Mouse (Mus musculus) heart, embryonic 15.5 days (tissue): ENCODE results near the gene Cep89. TPM values are rescaled to one million over a fixed set of nuclear protein-coding genes. Genes with fewer than 3 reads are reported as not detected.

Experiments used
- ATAC-seq: fragments of 200-750 bp; cut with Nextera tagmentation; replicated peaks from 2 replicates; pipeline ENCODE4 v1.8.0; 2017; ENCODE audit warnings: low read depth, moderate TSS enrichment; ENCODE audit not compliant: insufficient number of reproducible peaks, insufficient read depth, low FRiP score
- H3K27ac ChIP-seq: fragments of 300-500 bp; sonication (generic); 2 replicates; pipeline ENCODE4 v1.5.1; 2015; ENCODE audit warnings: mild to moderate bottlenecking, inconsistent platforms
- H3K27me3 ChIP-seq: fragments of 300-500 bp; sonication (generic); 2 replicates; pipeline ENCODE4 v1.6.1; 2015; ENCODE audit warnings: inconsistent platforms
- H3K36me3 ChIP-seq: fragments of 300-500 bp; sonication (generic); 2 replicates; pipeline ENCODE4 v1.6.1; 2015; ENCODE audit warnings: mild to moderate bottlenecking, inconsistent platforms
- H3K4me1 ChIP-seq: fragments of 300-500 bp; sonication (generic); replicated peaks from 2 replicates; pipeline ENCODE4 v1.6.1; 2015; ENCODE audit warnings: inconsistent platforms
- H3K4me2 ChIP-seq: fragments of 300-500 bp; sonication (generic); 2 replicates; pipeline ENCODE4 v1.6.1; 2015; ENCODE audit warnings: inconsistent platforms, mild to moderate bottlenecking, moderate library complexity
- H3K4me3 ChIP-seq: fragments of 300-500 bp; sonication (generic); 2 replicates; pipeline ENCODE4 v1.5.1; 2015; ENCODE audit warnings: mild to moderate bottlenecking, inconsistent platforms
- H3K9ac ChIP-seq: fragments of 300-500 bp; sonication (generic); 2 replicates; pipeline ENCODE4 v1.6.1; 2015; ENCODE audit warnings: mild to moderate bottlenecking, inconsistent platforms
- H3K9me3 ChIP-seq: fragments of 300-500 bp; sonication (generic); replicated peaks from 2 replicates; pipeline ENCODE4 v1.6.1; 2016; ENCODE audit warnings: inconsistent platforms
- WGBS: fragments of 180-500 bp; shearing (Covaris S2); methylation state at CpG from one replicate; pipeline ENCODE4 v1.1.7; 2015; ENCODE audit warnings: mixed read lengths; 5-methylcytosine and 5-hydroxymethylcytosine counted together
- polyA plus RNA-seq: library from polyadenylated mRNA; unstranded; fragments of >200 nt; fragmentation: Nextera tagmentation; extraction: Ambion mirVana; gene quantifications from 2 replicates; pipeline ENCODE4 v1.2.1, GENCODE M21; 2015

The Cep89 gene
- polyA plus RNA-seq, 1 experiment from 2014 or later: 36.9 TPM

DNA sequence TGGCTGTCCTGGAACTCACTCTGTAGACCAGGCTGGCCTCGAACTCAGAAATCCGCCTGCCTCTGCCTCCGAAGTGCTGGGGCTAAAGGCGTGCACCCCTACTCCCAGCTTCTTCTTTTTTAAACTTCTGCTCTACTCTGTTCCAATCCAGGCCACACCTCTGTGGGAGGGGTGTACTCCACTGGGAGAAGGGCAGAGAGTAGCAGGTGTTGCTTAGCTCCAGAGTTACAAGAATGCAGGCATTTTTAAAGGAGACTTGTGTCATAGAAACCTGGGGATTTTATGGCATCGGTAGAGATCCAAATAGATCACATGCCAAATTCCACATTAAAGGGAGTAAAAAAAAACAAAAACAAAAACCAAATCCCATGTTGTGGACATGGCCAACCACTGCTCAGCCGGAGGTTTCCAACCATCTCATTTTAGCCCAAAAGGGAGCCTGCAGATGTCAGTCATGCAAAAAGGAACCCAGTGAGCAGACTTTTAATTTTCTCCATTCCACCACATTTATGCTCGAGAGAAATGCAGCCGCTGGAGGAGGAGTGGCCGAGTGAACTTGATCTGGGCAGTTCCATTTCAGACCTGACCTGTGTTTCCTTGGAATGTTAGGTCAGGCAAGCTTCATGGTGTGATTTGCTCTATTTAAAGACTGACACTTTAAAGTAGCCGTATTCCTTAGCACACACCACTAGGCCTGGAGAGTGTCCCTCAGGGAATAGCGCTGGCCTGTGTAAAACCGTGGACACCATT lies 31.5 kb upstream of the Cep89 start:
- Histone ChIP-seq H3K4me3 (no peak overlapping the region), H3K36me3 (no peaks in the 10 kb centered on the region), H3K27ac (no peak overlapping the region), H3K27me3 (no peaks in the 10 kb centered on the region), H3K4me1 (peaks cover 19% of the 10 kb centered on the region), H3K9me3 (0 out of 2 replicates have a peak, but pooled peaks cover 5% of the 10 kb centered on the region), H3K9ac (no peak overlapping the region), H3K4me2 (no peak overlapping the region)
- WGBS: 59% methylated on average over 12 of the region's 12 CpGs
- ATAC-seq: no peak

DNA sequence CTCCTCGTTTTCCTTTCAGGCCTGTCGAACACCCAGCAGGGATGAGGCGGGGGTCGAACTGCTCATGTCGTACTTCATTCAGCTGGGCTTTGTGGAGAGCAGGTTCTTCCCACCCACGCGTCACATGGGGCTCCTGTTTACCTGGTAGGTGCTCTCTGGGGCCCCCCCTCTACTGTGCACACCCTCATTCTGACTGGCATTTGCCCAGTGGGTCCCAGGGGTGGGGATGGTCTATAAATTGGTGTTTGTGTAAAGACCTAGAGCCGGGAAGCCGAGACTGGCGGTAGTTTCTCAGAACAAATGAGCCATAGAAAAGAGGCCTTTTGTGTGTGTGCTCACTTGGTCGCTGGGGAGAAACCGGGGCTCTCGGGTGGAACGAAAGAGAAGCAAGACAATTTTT lies 25.7 kb upstream of the Cep89 start:
- no peak for ATAC-seq
- Histone ChIP-seq H3K9me3 (0 out of 2 replicates have a peak, but pooled peaks cover 5% of the 10 kb centered on the region), H3K4me1 (peaks cover 8% of the 10 kb centered on the region; the same call in 1 of the 2 replicates), H3K4me2 (no peak overlapping the region), H3K27me3 (no peaks in the 10 kb centered on the region), H3K9ac (no peak overlapping the region), H3K36me3 (no peaks in the 10 kb centered on the region), H3K4me3 (no peak overlapping the region), H3K27ac (no peak overlapping the region)
- 77% methylated on average over 14 of the region's 14 CpGs for WGBS

DNA sequence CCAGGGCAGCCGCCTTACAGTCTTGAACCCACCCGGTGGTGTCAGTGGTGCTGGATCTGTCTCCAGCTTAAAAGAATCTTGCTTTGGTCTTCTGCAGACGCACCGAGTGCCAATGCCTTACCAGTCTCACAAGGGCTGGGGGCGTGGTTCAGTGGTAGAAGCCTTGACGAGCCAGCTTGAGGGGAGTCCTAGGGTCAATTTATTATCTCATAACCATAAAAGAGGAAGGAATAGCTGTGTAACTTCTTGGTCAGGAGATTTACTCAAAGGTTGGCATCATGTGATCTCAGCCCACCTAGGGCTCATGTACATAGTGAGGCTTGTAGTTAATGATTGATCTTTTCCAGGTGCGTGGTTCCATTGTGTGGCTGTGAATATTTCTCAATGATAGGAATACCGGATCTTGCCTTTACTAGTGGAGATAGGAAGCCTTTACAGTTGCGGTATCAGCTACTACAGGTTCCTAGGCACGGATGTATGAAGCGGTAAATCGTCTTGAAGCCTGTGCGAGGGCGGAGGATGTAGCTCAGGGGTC lies 24.3 kb upstream of the Cep89 start:
- ATAC-seq: no peak
- H3K9me3 ChIP-seq: 0 out of 2 replicates have a peak, but pooled peaks cover 5% of the 10 kb centered on the region
- no peak overlapping the region for H3K4me3 ChIP-seq
- no peak overlapping the region for H3K27ac ChIP-seq
- peaks cover 10% of the 10 kb centered on the region; the same call in 1 of the 2 replicates for H3K4me1 ChIP-seq
- H3K9ac ChIP-seq: no peak overlapping the region
- WGBS: 80% methylated on average over 14 of the region's 14 CpGs
- H3K36me3 ChIP-seq: no peaks in the 10 kb centered on the region
- H3K27me3 ChIP-seq: no peaks in the 10 kb centered on the region
- H3K4me2 ChIP-seq: no peak overlapping the region

DNA sequence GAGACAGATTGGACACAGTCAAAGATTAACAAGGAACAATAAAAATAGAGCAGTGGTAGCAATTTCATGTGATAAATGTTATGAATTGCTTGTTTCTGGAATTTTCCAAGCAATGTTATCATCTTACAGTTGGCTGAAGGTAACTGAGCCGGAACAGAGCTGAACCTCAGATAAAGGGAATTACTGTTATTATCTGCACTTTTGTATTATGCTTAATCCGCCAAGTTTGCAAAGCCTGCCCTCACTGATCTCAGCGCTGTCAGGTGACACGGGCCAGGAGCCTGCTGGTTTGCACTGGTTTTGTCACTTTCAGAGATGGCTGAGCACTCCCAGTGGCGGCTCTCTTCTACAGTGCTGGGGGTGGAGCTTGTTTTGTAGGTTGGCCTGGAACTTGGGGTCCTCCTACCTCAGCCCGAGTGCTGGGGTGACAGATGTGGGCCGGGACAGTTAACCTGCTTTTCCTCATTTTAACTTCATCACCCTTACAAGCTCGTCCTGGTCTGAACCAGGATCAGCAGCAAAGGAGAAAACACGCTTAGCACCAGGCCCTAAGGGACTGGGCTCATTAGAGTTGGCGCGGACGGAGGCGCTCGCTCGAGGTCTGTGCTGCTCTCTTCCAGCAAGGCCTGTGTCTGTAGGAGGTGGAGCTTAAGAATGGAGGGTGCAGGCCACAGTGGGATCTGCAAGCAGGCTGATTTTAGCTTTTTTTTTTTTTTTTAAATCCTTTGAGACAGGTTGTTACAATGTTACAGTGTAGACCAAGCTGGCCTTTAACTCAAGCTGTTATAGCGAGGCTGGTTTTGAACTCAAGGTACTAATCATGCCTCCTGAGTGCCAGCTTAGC lies 23.5 kb upstream of the Cep89 start:
- Histone ChIP-seq H3K9me3 (0 out of 2 replicates have a peak, but pooled peaks cover 5% of the 10 kb centered on the region), H3K27ac (no peak overlapping the region), H3K36me3 (no peaks in the 10 kb centered on the region), H3K9ac (no peak overlapping the region), H3K4me1 (peaks cover 10% of the 10 kb centered on the region; the same call in 1 of the 2 replicates), H3K4me2 (0 out of 2 replicates have a peak overlapping the region, but pooled peaks have one; percentile 13), H3K27me3 (no peaks in the 10 kb centered on the region), H3K4me3 (no peak overlapping the region)
- peak; percentile 60; the same call in 1 of the 2 replicates for ATAC-seq
- WGBS: 49% methylated on average over 16 of the region's 16 CpGs

DNA sequence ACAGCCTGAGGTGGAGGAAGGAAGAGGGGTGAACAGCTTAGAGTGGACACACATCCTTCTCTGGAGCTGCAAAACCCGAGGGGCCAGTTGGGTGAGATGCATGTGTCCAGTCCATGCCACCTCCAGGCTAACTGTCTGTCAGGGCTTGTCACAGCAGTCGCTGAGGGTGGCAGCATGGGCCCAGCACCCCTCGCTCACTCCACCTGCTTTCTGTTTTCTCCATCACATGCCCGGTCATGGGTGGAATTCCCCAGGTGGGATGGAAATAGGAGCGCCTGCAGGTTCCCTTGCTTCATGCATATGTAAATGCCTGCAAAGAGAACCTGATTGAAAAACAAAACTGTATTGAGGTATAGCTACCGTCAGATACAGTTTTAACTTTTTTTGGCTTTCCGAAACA lies 22.6 kb upstream of the Cep89 start:
- no peak for ATAC-seq
- H3K9me3 ChIP-seq: no peaks in the 10 kb centered on the region
- H3K27me3 ChIP-seq: no peaks in the 10 kb centered on the region
- H3K4me3 ChIP-seq: no peak overlapping the region
- H3K4me2 ChIP-seq: no peak overlapping the region
- no peak overlapping the region for H3K27ac ChIP-seq
- H3K4me1 ChIP-seq: peaks cover 13% of the 10 kb centered on the region
- no peak overlapping the region for H3K9ac ChIP-seq
- H3K36me3 ChIP-seq: no peaks in the 10 kb centered on the region
- 86% methylated on average over 7 of the region's 7 CpGs for WGBS

- H3K36me3 ChIP-seq: no peaks in the 10 kb centered on the region
- ATAC-seq: no peak
- no peak overlapping the region for H3K27ac ChIP-seq
- H3K9me3 ChIP-seq: no peaks in the 10 kb centered on the region
- WGBS: 81% methylated on average over 9 of the region's 9 CpGs
- no peak overlapping the region for H3K4me2 ChIP-seq
- no peak overlapping the region for H3K9ac ChIP-seq
- H3K4me1 ChIP-seq: peaks cover 28% of the 10 kb centered on the region
- H3K4me3 ChIP-seq: no peak overlapping the region
- H3K27me3 ChIP-seq: no peaks in the 10 kb centered on the region
Observed at GRCm38 (mm10) chr7:35376623-35377022, 20.2 kb upstream of the Cep89 start.

- Histone ChIP-seq H3K27me3 (no peaks in the 10 kb centered on the region), H3K4me3 (0 out of 2 replicates have a peak overlapping the region, but pooled peaks have one; percentile 3), H3K9me3 (no peaks in the 10 kb centered on the region), H3K36me3 (no peaks in the 10 kb centered on the region), H3K4me2 (peak overlapping the region; percentile 42), H3K4me1 (peaks cover 20% of the 10 kb centered on the region), H3K9ac (no peak overlapping the region), H3K27ac (peak overlapping the region; percentile 75)
- peak; percentile 25; the same call in 1 of the 2 replicates for ATAC-seq
- WGBS: 26% methylated on average over 16 of the region's 16 CpGs
Observed at GRCm38 (mm10) chr7:35379492-35380119, 17.2 kb upstream of the Cep89 start.

DNA sequence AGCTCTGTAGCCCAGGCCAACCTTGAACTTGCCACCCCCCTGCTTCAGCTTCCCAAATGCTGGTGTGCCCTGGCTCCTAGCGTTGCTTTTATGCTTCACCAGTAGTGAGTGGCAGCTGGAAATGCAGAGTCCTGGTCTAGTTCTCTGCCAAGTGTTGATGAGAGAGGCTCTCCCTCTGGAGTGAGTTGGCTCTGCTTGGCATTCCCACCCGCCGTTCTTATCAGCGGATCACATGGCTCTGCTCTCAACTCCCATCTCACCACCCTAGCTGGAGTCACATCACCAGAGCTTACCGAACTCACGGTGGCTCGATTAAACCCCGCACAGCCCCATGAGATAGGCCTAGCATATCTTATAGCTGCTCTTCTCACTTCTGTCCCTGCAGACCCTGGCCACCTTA lies 16.5 kb upstream of the Cep89 start:
- no peak overlapping the region for H3K4me3 ChIP-seq
- no peaks in the 10 kb centered on the region for H3K27me3 ChIP-seq
- no peaks in the 10 kb centered on the region for H3K36me3 ChIP-seq
- H3K9ac ChIP-seq: no peak overlapping the region
- no peak overlapping the region for H3K4me2 ChIP-seq
- peak; percentile 75 for ATAC-seq
- WGBS: 30% methylated on average over 8 of the region's 8 CpGs
- no peaks in the 10 kb centered on the region for H3K9me3 ChIP-seq
- peaks cover 20% of the 10 kb centered on the region for H3K4me1 ChIP-seq
- peak overlapping the region; percentile 75 for H3K27ac ChIP-seq

DNA sequence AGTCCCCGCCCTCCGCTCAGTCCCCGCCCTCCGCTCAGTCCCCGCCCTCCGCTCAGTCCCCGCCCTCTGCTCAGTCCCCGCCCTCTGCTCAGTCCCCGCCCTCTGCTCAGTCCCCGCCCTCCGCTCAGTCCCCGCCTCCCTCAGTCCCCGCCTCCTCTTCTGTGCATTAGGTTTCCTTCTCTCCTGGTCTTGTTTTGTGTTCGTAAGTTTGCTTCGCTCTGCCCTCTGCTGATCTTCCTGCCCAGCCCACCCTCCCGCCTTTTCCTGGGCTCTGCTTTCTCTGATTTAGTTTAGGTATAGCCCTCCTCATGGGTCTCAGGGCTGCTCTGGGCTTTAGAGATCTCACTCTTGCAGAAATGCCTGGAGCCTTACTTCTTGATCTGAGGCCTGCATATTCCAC lies 15.0 kb upstream of the Cep89 start:
- H3K4me3 ChIP-seq: no peak overlapping the region
- H3K27me3 ChIP-seq: no peaks in the 10 kb centered on the region
- ATAC-seq: no peak

GRCm38 (mm10) chr7:35382706-35383353 lies 14.0 kb upstream of the Cep89 start:
- Histone ChIP-seq H3K4me3 (no peak overlapping the region), H3K36me3 (no peaks in the 10 kb centered on the region), H3K4me2 (no peak overlapping the region), H3K4me1 (peaks cover 18% of the 10 kb centered on the region), H3K9ac (no peak overlapping the region), H3K27me3 (no peaks in the 10 kb centered on the region), H3K27ac (no peak overlapping the region), H3K9me3 (no peaks in the 10 kb centered on the region)
- WGBS: 32% methylated on average over 2 of the region's 2 CpGs
- ATAC-seq: no peak

More for the DNA sequence above, 15.0 kb upstream of the Cep89 start:
- peaks cover 18% of the 10 kb centered on the region for H3K4me1 ChIP-seq
- no peaks in the 10 kb centered on the region for H3K36me3 ChIP-seq
- H3K4me2 ChIP-seq: no peak overlapping the region
- no peak overlapping the region for H3K9ac ChIP-seq
- H3K27ac ChIP-seq: no peak overlapping the region
- 64% methylated on average over 15 of the region's 16 CpGs for WGBS
- no peaks in the 10 kb centered on the region for H3K9me3 ChIP-seq
